Mouse (Mus musculus) kidney, embryonic 15.5 days (tissue): Measurements from ENCODE around the gene Setdb2. TPM values are rescaled to one million over a fixed set of nuclear protein-coding genes. Genes with fewer than 3 reads are reported as not detected.

ENCODE experiments used
- ATAC-seq: fragments of 200-750 bp; cut with Nextera tagmentation; replicated peaks from 2 replicates; pipeline ENCODE4 v1.8.0; 2017; ENCODE audit warnings: moderate TSS enrichment; ENCODE audit not compliant: low FRiP score
- H3K27ac ChIP-seq: fragments of 300-500 bp; sonication (generic); 2 replicates; pipeline ENCODE4 v1.5.1; 2015; ENCODE audit warnings: mild to moderate bottlenecking, inconsistent platforms
- H3K27me3 ChIP-seq: fragments of 300-500 bp; sonication (generic); 2 replicates; pipeline ENCODE4 v1.6.1; 2015; ENCODE audit warnings: inconsistent platforms
- H3K36me3 ChIP-seq: fragments of 300-500 bp; sonication (generic); 2 replicates; pipeline ENCODE4 v1.6.1; 2015; ENCODE audit warnings: inconsistent platforms
- H3K4me1 ChIP-seq: fragments of 300-500 bp; sonication (generic); 2 replicates; pipeline ENCODE4 v1.6.1; 2015; ENCODE audit warnings: inconsistent platforms
- H3K4me2 ChIP-seq: fragments of 300-500 bp; sonication (generic); 2 replicates; pipeline ENCODE4 v1.6.1; 2015; ENCODE audit warnings: moderate library complexity, mild to moderate bottlenecking, inconsistent platforms
- H3K4me3 ChIP-seq: fragments of 300-500 bp; sonication (generic); replicated peaks from 2 replicates; pipeline ENCODE4 v1.5.1; 2015; ENCODE audit warnings: mild to moderate bottlenecking, inconsistent platforms
- H3K9ac ChIP-seq: fragments of 300-500 bp; sonication (generic); 2 replicates; pipeline ENCODE4 v1.6.1; 2015; ENCODE audit warnings: mild to moderate bottlenecking, inconsistent platforms
- H3K9me3 ChIP-seq: fragments of 300-500 bp; sonication (generic); replicated peaks from 2 replicates; pipeline ENCODE4 v1.6.1; 2016; ENCODE audit warnings: inconsistent platforms
- WGBS: fragments of 180-500 bp; shearing (Covaris S2); methylation state at CpG from one replicate; pipeline ENCODE4 v1.1.7; 2015; ENCODE audit warnings: mixed read lengths; 5-methylcytosine and 5-hydroxymethylcytosine counted together
- polyA plus RNA-seq: library from polyadenylated mRNA; unstranded; fragments of >200 nt; fragmentation: Nextera tagmentation; extraction: Ambion mirVana; gene quantifications from 2 replicates; pipeline ENCODE4 v1.2.1, GENCODE M21; 2015

The Setdb2 gene
- polyA plus RNA-seq, 1 experiment from 2014 or later: 9.8 TPM

DNA sequence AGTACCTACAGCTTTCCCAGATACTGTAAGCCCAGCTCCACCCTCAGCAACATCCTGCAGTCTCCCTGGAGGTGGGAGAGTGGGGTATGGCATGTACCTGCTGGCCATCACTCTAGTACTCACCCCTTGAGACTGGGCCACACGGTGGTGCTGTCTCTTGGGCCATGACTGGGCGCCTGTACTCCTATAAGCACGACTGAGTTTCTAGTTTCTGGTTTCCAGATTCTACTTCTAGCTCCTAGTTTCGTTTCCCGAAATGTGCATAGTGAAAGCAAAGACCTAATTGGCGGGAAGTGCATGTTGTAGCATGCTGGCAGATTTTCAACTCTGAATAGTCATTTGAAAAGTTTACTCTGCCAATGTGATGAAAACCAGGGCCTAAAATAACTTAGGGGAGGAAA lies 75.4 kb downstream of the Setdb2 start, which contains the start of gene Phf11d:
Gene Phf11d (minus strand): TSS at position 227 of the 401 bp plus-strand sequence.
- Histone ChIP-seq H3K9me3 (no peaks in the 10 kb centered on the region), H3K27ac (no peak within 1 kb of the TSS), H3K4me2 (no peak within 1 kb of the TSS), H3K4me3 (no peak within 1 kb of the TSS), H3K36me3 (no peaks in the 10 kb centered on the region), H3K27me3 (no peaks in the 10 kb centered on the region), H3K4me1 (no peaks in the 10 kb centered on the region), H3K9ac (no peak within 1 kb of the TSS)
- WGBS: 84% methylated on average over 6 of the region's 6 CpGs
- no peak for ATAC-seq

Other genes with a start within 250 kb of the Setdb2 start
- 67.2 and 69.4 TPM in 2 replicates for gene Rcbtb1, start 239.7 kb downstream of the Setdb2 start, polyA plus RNA-seq
- gene Gm6904, start 180.7 kb downstream of the Setdb2 start, polyA plus RNA-seq: not detected in 2 replicates
- gene Phf11a, start 143.4 kb downstream of the Setdb2 start, polyA plus RNA-seq: not detected in 2 replicates
- 0.69 and 1.5 TPM in 2 replicates for gene Phf11b, start 99.5 kb downstream of the Setdb2 start, polyA plus RNA-seq
- gene Phf11d, start 75.4 kb downstream of the Setdb2 start, polyA plus RNA-seq: 0.71 and 1.1 TPM in 2 replicates
- gene Phf11c, start 45.5 kb downstream of the Setdb2 start, polyA plus RNA-seq: 0.53 and 0.63 TPM in 2 replicates
- 41.1 and 42.3 TPM in 2 replicates for gene Cab39l, start 88 bp upstream of the Setdb2 start, polyA plus RNA-seq
- gene Cdadc1, start 157.1 kb upstream of the Setdb2 start, polyA plus RNA-seq: 33.9 and 36.0 TPM in 2 replicates
- 15.3 and 16.0 TPM in 2 replicates for gene Shisa2, start 184.4 kb upstream of the Setdb2 start, polyA plus RNA-seq